Mouse (Mus musculus): ENCODE results near the gene Nyap1. TPM values are rescaled to one million over a fixed set of nuclear protein-coding genes. Genes with fewer than 3 reads are reported as not detected.
"Not testable (repeated sequence)": the region's sequence is repeated elsewhere in the genome, so short reads cannot be mapped to it uniquely, and the experiment has no call there.

Nyap1 gene
- polyA plus RNA-seq, 1 experiment from 2014 or later, result 1.1 TPM

- peaks cover 53% of the 10 kb centered on the region for H3K36me3 ChIP-seq (ENCODE audit: control insufficient read depth, insufficient read depth, low read length)
- no peaks in the 10 kb centered on the region for H3K27me3 ChIP-seq (ENCODE audit: control insufficient read depth, insufficient read depth, low read length)
- no peak overlapping the region for H3K4me2 ChIP-seq (replicated peaks; ENCODE audit: low read depth, low read length)
- 47% methylated on average over 10 of the region's 10 CpGs for WGBS
- no peaks in the 10 kb centered on the region for H3K9me3 ChIP-seq (ENCODE audit: control insufficient read depth, low read length)
- peak; percentile 56; the same call in 1 of the 2 replicates for ATAC-seq (ENCODE audit: low FRiP score, low TSS enrichment)
- H3K4me3 ChIP-seq (ENCODE audit: low read length), result no peak overlapping the region
- no peak overlapping the region for H3K9ac ChIP-seq (ENCODE audit: low read depth, low read length)
- H3K4me1 ChIP-seq (ENCODE audit: control insufficient read depth, insufficient read depth, low read length), result 0 out of 2 replicates have a peak, but pooled peaks cover 3% of the 10 kb centered on the region
- no peak overlapping the region for H3K27ac ChIP-seq (ENCODE audit: low read depth, low read length)
Measured at GRCm38 (mm10) chr5:137756882-137757661, 15.7 kb upstream of the Nyap1 start.

GRCm38 (mm10) chr5:137756106-137756505 lies 14.7 kb upstream of the Nyap1 start:
- 74% methylated on average over 3 of the region's 3 CpGs for WGBS
- H3K36me3 ChIP-seq (ENCODE audit: control insufficient read depth, insufficient read depth, low read length), result peaks cover 63% of the 10 kb centered on the region

GRCm38 (mm10) chr5:137755425-137755824 lies 14.0 kb upstream of the Nyap1 start:
- 90% methylated on average over 5 of the region's 5 CpGs for WGBS
- no peak overlapping the region for H3K27ac ChIP-seq (ENCODE audit: low read depth, low read length)
- no peak overlapping the region for H3K4me3 ChIP-seq (ENCODE audit: low read length)
- no peak overlapping the region for H3K4me2 ChIP-seq (replicated peaks; ENCODE audit: low read depth, low read length)
- H3K4me1 ChIP-seq (ENCODE audit: control insufficient read depth, insufficient read depth, low read length), result 0 out of 2 replicates have a peak, but pooled peaks cover 3% of the 10 kb centered on the region
- no peaks in the 10 kb centered on the region for H3K27me3 ChIP-seq (ENCODE audit: control insufficient read depth, insufficient read depth, low read length)
- peaks cover 69% of the 10 kb centered on the region for H3K36me3 ChIP-seq (ENCODE audit: control insufficient read depth, insufficient read depth, low read length)
- ATAC-seq (ENCODE audit: low FRiP score, low TSS enrichment), result no peak
- no peak overlapping the region for H3K9ac ChIP-seq (ENCODE audit: low read depth, low read length)
- H3K9me3 ChIP-seq (ENCODE audit: control insufficient read depth, low read length), result no peaks in the 10 kb centered on the region

More at GRCm38 (mm10) chr5:137756106-137756505, 14.7 kb upstream of the Nyap1 start:
- no peak overlapping the region for H3K27ac ChIP-seq (ENCODE audit: low read depth, low read length)
- no peaks in the 10 kb centered on the region for H3K27me3 ChIP-seq (ENCODE audit: control insufficient read depth, insufficient read depth, low read length)
- 0 out of 2 replicates have a peak, but pooled peaks cover 3% of the 10 kb centered on the region for H3K4me1 ChIP-seq (ENCODE audit: control insufficient read depth, insufficient read depth, low read length)
- no peak overlapping the region for H3K4me2 ChIP-seq (replicated peaks; ENCODE audit: low read depth, low read length)
- H3K9ac ChIP-seq (ENCODE audit: low read depth, low read length), result no peak overlapping the region
- H3K4me3 ChIP-seq (ENCODE audit: low read length), result no peak overlapping the region
- H3K9me3 ChIP-seq (ENCODE audit: control insufficient read depth, low read length), result no peaks in the 10 kb centered on the region
- no peak for ATAC-seq (ENCODE audit: low FRiP score, low TSS enrichment)

GRCm38 (mm10) chr5:137753111-137753832 lies 11.9 kb upstream of the Nyap1 start:
- Histone ChIP-seq H3K4me2 (replicated peaks; ENCODE audit: low read depth, low read length) (no peak overlapping the region), H3K27ac (ENCODE audit: low read depth, low read length) (no peak overlapping the region), H3K27me3 (ENCODE audit: control insufficient read depth, insufficient read depth, low read length) (no peaks in the 10 kb centered on the region), H3K4me3 (ENCODE audit: low read length) (no peak overlapping the region), H3K4me1 (ENCODE audit: control insufficient read depth, insufficient read depth, low read length) (peaks cover 17% of the 10 kb centered on the region), H3K9ac (ENCODE audit: low read depth, low read length) (no peak overlapping the region), H3K36me3 (ENCODE audit: control insufficient read depth, insufficient read depth, low read length) (peaks cover 57% of the 10 kb centered on the region), H3K9me3 (ENCODE audit: control insufficient read depth, low read length) (no peaks in the 10 kb centered on the region)
- ATAC-seq (ENCODE audit: low FRiP score, low TSS enrichment), result no peak
- WGBS, result 70% methylated on average over 12 of the region's 13 CpGs

- Histone ChIP-seq H3K4me1 (ENCODE audit: control insufficient read depth, insufficient read depth, low read length) (peaks cover 27% of the 10 kb centered on the region), H3K9ac (ENCODE audit: low read depth, low read length) (no peak overlapping the region), H3K9me3 (ENCODE audit: control insufficient read depth, low read length) (no peaks in the 10 kb centered on the region), H3K4me3 (ENCODE audit: low read length) (no peak overlapping the region), H3K4me2 (replicated peaks; ENCODE audit: low read depth, low read length) (no peak overlapping the region), H3K27me3 (ENCODE audit: control insufficient read depth, insufficient read depth, low read length) (no peaks in the 10 kb centered on the region), H3K36me3 (ENCODE audit: control insufficient read depth, insufficient read depth, low read length) (peaks cover 49% of the 10 kb centered on the region), H3K27ac (ENCODE audit: low read depth, low read length) (no peak overlapping the region)
- ATAC-seq (ENCODE audit: low FRiP score, low TSS enrichment), result no peak
- WGBS, result 90% methylated on average over 6 of the region's 6 CpGs
Measured at GRCm38 (mm10) chr5:137751988-137752387, 10.6 kb upstream of the Nyap1 start.

GRCm38 (mm10) chr5:137751221-137751887 lies 9.9 kb upstream of the Nyap1 start:
- no peak overlapping the region for H3K27ac ChIP-seq (ENCODE audit: low read depth, low read length)
- H3K4me1 ChIP-seq (ENCODE audit: control insufficient read depth, insufficient read depth, low read length), result peaks cover 27% of the 10 kb centered on the region
- ATAC-seq (ENCODE audit: low FRiP score, low TSS enrichment), result no peak
- H3K4me3 ChIP-seq (ENCODE audit: low read length), result no peak overlapping the region
- WGBS, result 93% methylated on average over 13 of the region's 13 CpGs
- H3K27me3 ChIP-seq (ENCODE audit: control insufficient read depth, insufficient read depth, low read length), result no peaks in the 10 kb centered on the region
- no peak overlapping the region for H3K9ac ChIP-seq (ENCODE audit: low read depth, low read length)
- H3K4me2 ChIP-seq (replicated peaks; ENCODE audit: low read depth, low read length), result no peak overlapping the region
- H3K9me3 ChIP-seq (ENCODE audit: control insufficient read depth, low read length), result no peaks in the 10 kb centered on the region
- peaks cover 45% of the 10 kb centered on the region for H3K36me3 ChIP-seq (ENCODE audit: control insufficient read depth, insufficient read depth, low read length)

GRCm38 (mm10) chr5:137750212-137750611 lies 8.8 kb upstream of the Nyap1 start:
- ATAC-seq (ENCODE audit: low FRiP score, low TSS enrichment); H3K27ac ChIP-seq (ENCODE audit: low read depth, low read length); H3K9ac ChIP-seq (ENCODE audit: low read depth, low read length); H3K9me3 ChIP-seq (ENCODE audit: control insufficient read depth, low read length); H3K27me3 ChIP-seq (ENCODE audit: control insufficient read depth, insufficient read depth, low read length); H3K4me3 ChIP-seq (ENCODE audit: low read length); H3K4me2 ChIP-seq (replicated peaks; ENCODE audit: low read depth, low read length): not testable (repeated sequence)
- Histone ChIP-seq H3K36me3 (ENCODE audit: control insufficient read depth, insufficient read depth, low read length) (peaks cover 38% of the 10 kb centered on the region), H3K4me1 (ENCODE audit: control insufficient read depth, insufficient read depth, low read length) (peaks cover 24% of the 10 kb centered on the region)
- 94% methylated on average over 6 of the region's 8 CpGs for WGBS

- peaks cover 37% of the 10 kb centered on the region for H3K36me3 ChIP-seq (ENCODE audit: control insufficient read depth, insufficient read depth, low read length)
- H3K4me3 ChIP-seq (ENCODE audit: low read length), result no peak overlapping the region; the same call in 1 of the 2 replicates
- ATAC-seq (ENCODE audit: low FRiP score, low TSS enrichment), result no peak
- H3K4me1 ChIP-seq (ENCODE audit: control insufficient read depth, insufficient read depth, low read length), result peaks cover 24% of the 10 kb centered on the region
- no peak overlapping the region for H3K9ac ChIP-seq (ENCODE audit: low read depth, low read length)
- no peak overlapping the region for H3K27ac ChIP-seq (ENCODE audit: low read depth, low read length)
- 28% methylated on average over 6 of the region's 6 CpGs for WGBS
- H3K27me3 ChIP-seq (ENCODE audit: control insufficient read depth, insufficient read depth, low read length), result no peaks in the 10 kb centered on the region
- no peaks in the 10 kb centered on the region for H3K9me3 ChIP-seq (ENCODE audit: control insufficient read depth, low read length)
- peak overlapping the region; percentile 99; the same call in 1 of the 2 replicates for H3K4me2 ChIP-seq (replicated peaks; ENCODE audit: low read depth, low read length)
Measured at GRCm38 (mm10) chr5:137749196-137749836, 7.9 kb upstream of the Nyap1 start.
